Mouse (Mus musculus): ENCODE results near the gene Olfr126.

The Olfr126 gene

GRCm38 (mm10) chr17:37847183-37847582, at the start of gene Olfr126:
Olfr126 (plus strand) TSS chr17:37847483.
- no peak for DNase-seq (ENCODE audit: low read depth)

DNA sequence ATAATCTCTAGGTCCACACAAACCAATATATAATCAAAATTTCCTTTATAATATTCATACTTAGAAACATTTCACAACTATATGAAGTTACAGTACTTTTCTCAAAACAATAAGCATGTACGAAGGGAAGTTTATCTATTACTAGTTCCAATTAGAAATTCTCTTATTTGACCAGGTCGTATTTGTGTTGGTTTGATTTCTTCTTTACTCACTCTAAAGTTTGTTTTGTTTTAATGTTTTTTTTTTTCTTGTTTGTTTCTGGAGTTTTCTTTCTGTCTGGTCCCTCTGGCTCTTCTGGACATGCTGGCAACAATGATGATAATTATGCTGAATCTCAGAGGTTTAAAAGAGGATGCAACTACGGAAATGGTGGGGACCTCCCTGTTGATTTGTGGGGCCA, 47.7 kb upstream of the Olfr126 start, which contains the start of gene Olfr124:
Olfr124 (plus strand) TSS at position 301 of the 400 bp plus-strand sequence.
- no peak for DNase-seq (ENCODE audit: low read depth)

- no peak for DNase-seq (ENCODE audit: low read depth)
Observed at GRCm38 (mm10) chr17:37832649-37833048, 14.6 kb upstream of the Olfr126 start, which contains the start of gene Olfr125. Olfr125 (plus strand) TSS chr17:37832949.

GRCm38 (mm10) chr17:37863901-37864300, 16.6 kb downstream of the Olfr126 start:
- DNase-seq (ENCODE audit: low read depth), result no peak

GRCm38 (mm10) chr17:37869676-37870205, 22.5 kb downstream of the Olfr126 start:
- DNase-seq (ENCODE audit: low read depth), result no peak

DNA sequence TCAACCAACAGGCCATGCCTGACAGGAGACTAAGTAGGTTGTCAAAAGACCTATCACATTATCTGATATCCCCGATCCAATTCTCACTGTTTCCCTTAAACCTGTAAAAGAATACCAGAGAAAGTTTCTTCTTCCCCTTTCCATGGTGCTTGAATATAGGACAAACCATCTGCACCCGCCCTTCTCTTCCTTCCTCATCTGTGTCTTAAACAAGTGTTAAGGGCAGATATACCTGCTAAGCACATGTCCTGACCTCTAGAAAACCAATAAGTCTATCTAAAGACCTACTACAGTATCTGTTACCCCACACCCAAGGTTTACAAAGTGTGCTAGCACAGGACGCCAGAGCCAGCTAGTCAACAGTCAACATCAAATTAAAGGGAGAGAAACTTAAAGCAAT, 26.5 kb downstream of the Olfr126 start:
- no peak for DNase-seq (ENCODE audit: low read depth)

GRCm38 (mm10) chr17:37900137-37900536, 52.9 kb downstream of the Olfr126 start, which contains the start of gene Olfr127:
Olfr127 (plus strand) TSS chr17:37900437.
- no peak for DNase-seq (ENCODE audit: low read depth)

All from c-Kit-positive CD71-positive TER-119-negative erythroid progenitor cells, embryonic 14.5 days (primary cell).